Mouse (Mus musculus) ES-Bruce4 (cell line): ENCODE data around the gene Tmem177.

ENCODE experiments used
- CTCF ChIP-seq: IDR thresholded peaks from one replicate; pipeline ENCODE4 v1.8.1; 2011; ENCODE audit warnings: low read depth, low read length
- POLR2A ChIP-seq: IDR thresholded peaks from one replicate; pipeline ENCODE4 v1.8.1; 2011; ENCODE audit warnings: low read length; ENCODE audit not compliant: insufficient read depth

- TF ChIP-seq CTCF (no peak), POLR2A (no peak)
Observed at GRCm38 (mm10) chr1:119957716-119958222, 44.8 kb upstream of the Tmem177 start.
